Mouse (Mus musculus): Measurements from ENCODE around the gene Tmppe. TPM values are rescaled to one million over a fixed set of nuclear protein-coding genes. Genes with fewer than 3 reads are reported as not detected.

The Tmppe gene
- polyA plus RNA-seq, 1 experiment from 2014 or later: 7.0 TPM

DNA sequence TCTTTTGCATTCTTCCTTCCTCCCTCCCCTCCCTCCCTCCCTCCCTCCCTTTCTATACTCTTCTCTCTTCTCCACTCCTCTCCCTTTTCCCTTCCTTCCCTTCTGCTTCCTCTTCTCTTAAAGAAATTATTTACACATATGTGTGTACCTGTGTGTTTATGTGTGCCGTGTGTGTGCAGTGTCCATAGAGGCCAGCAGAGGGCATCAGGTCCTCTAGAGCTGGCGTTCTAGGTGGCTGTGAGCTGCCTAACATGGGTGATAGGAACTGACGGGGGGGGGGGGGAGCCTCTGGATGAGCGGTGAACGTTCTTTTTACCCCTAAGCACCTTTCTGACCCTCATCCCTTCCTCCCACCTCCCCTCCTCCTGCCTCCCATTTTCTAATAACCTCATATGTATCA, 10.4 kb downstream of the Tmppe start:
- DNase-seq (ENCODE audit: low spot score) (no peak), ATAC-seq (replicated peaks; ENCODE audit: low FRiP score, low read depth) (no peak)
- Histone ChIP-seq H3K27me3 (ENCODE audit: insufficient read depth, low read length) (no peaks in the 10 kb centered on the region), H3K9ac (ENCODE audit: low read depth, low read length) (no peak overlapping the region), H3K27ac (no peak overlapping the region), H3K4me1 (replicated peaks; ENCODE audit: insufficient read depth, low read length) (0 out of 2 replicates have a peak, but pooled peaks cover 3% of the 10 kb centered on the region), H3K4me2 (ENCODE audit: low read length) (no peak overlapping the region), H3K36me3 (ENCODE audit: insufficient read depth, low read length) (0 out of 2 replicates have a peak, but pooled peaks cover 6% of the 10 kb centered on the region), H3K4me3 (replicated peaks; ENCODE audit: low read depth, low read length) (no peak overlapping the region), H3K9me3 (replicated peaks; ENCODE audit: low read length) (no peaks in the 10 kb centered on the region)
- 96% methylated on average over 5 of the region's 5 CpGs for WGBS
- TF ChIP-seq CTCF (IDR thresholded peaks at IDR 0.05; ENCODE audit: low read depth): no peak; the same call in 1 of the 2 replicates

DNA sequence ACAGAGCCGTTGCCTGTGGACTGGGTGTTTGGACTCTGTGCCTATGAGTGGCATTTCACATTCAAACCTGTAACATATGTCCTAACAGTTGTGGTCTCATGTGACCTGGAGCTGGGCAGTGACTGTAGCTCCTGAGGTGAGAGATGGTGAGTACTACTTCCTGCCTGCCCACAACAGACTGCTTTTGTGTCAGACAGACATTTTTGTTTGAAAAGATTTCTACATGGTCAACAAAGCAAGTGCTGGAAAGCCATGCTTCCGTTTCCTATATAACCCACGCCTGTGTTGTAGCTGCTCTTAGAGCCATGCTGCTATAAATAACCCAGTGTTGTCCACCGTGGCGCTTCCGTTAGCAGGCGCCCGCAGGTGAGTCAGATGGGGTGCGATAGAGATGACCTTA, 11.5 kb downstream of the Tmppe start:
- Histone ChIP-seq H3K9ac (ENCODE audit: low read depth, low read length) (no peak overlapping the region), H3K4me2 (ENCODE audit: low read length) (no peak overlapping the region), H3K9me3 (replicated peaks; ENCODE audit: low read length) (no peaks in the 10 kb centered on the region), H3K27ac (no peak overlapping the region; the same call in 1 of the 2 replicates), H3K27me3 (ENCODE audit: insufficient read depth, low read length) (no peaks in the 10 kb centered on the region), H3K4me3 (replicated peaks; ENCODE audit: low read depth, low read length) (no peak overlapping the region), H3K4me1 (replicated peaks; ENCODE audit: insufficient read depth, low read length) (0 out of 2 replicates have a peak, but pooled peaks cover 3% of the 10 kb centered on the region), H3K36me3 (ENCODE audit: insufficient read depth, low read length) (0 out of 2 replicates have a peak, but pooled peaks cover 6% of the 10 kb centered on the region)
- 77% methylated on average over 9 of the region's 9 CpGs for WGBS
- TF ChIP-seq CTCF (IDR thresholded peaks at IDR 0.05; ENCODE audit: low read depth): no peak
- ATAC-seq (replicated peaks; ENCODE audit: low FRiP score, low read depth): no peak
- DNase-seq (ENCODE audit: low spot score): no peak

DNA sequence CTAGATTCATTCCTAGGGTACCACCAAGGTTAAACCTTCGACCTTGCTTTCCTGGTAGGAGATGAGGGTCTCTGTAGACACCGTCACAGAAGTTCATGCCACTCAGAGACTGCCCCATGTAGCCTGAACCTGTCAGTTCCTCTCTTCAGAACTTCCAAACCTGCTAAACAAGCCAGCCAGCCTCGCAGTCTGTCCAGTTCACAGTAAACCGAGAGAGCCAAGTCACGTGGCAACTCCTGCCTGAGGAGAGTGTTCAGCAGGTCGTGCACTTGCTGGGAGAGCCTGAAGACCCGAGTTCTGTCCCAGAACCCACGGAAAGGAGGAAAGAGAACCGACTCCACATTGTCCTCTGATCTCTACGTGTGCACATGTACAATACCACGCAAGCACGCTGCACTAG, 13.0 kb downstream of the Tmppe start:
- H3K4me3 ChIP-seq (replicated peaks; ENCODE audit: low read depth, low read length): no peak overlapping the region
- H3K27ac ChIP-seq: no peak overlapping the region

DNA sequence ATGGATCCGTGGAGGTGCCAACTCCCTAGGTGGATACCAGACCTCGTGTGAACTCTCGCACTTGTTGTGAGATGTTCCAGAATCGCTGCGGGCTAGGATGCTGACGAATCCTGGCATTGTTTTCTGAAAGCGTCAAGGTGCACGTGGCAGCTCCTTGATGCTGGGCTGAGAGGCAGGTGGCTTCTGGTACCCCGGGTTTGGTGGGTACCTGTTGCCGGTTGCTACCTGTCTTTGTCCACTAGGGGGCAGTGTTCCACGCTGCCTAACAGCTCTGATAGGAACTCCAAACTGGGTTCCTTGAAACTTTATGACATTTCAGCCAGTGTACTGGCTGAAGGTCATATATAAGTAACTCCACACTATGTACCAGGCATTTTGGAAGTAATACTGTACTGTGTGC, 14.8 kb downstream of the Tmppe start:
- Histone ChIP-seq H3K27ac (no peak overlapping the region), H3K9me3 (replicated peaks; ENCODE audit: low read length) (no peaks in the 10 kb centered on the region), H3K4me2 (ENCODE audit: low read length) (no peak overlapping the region), H3K4me3 (replicated peaks; ENCODE audit: low read depth, low read length) (no peak overlapping the region), H3K9ac (ENCODE audit: low read depth, low read length) (no peak overlapping the region), H3K27me3 (ENCODE audit: insufficient read depth, low read length) (no peaks in the 10 kb centered on the region), H3K36me3 (ENCODE audit: insufficient read depth, low read length) (peaks cover 5% of the 10 kb centered on the region; the same call in 1 of the 2 replicates), H3K4me1 (replicated peaks; ENCODE audit: insufficient read depth, low read length) (no peaks in the 10 kb centered on the region)
- TF ChIP-seq CTCF (IDR thresholded peaks at IDR 0.05; ENCODE audit: low read depth): peak; percentile 85
- 26% methylated on average over 11 of the region's 11 CpGs for WGBS
- ATAC-seq (replicated peaks; ENCODE audit: low FRiP score, low read depth) (no peak), DNase-seq (ENCODE audit: low spot score) (peak; percentile 79)

More for the DNA sequence above, 13.0 kb downstream of the Tmppe start:
- H3K4me1 ChIP-seq (replicated peaks; ENCODE audit: insufficient read depth, low read length): 0 out of 2 replicates have a peak, but pooled peaks cover 3% of the 10 kb centered on the region
- no peak for ATAC-seq (replicated peaks; ENCODE audit: low FRiP score, low read depth)
- no peak for DNase-seq (ENCODE audit: low spot score)
- H3K9me3 ChIP-seq (replicated peaks; ENCODE audit: low read length): no peaks in the 10 kb centered on the region
- WGBS: 80% methylated on average over 12 of the region's 12 CpGs
- no peaks in the 10 kb centered on the region for H3K27me3 ChIP-seq (ENCODE audit: insufficient read depth, low read length)
- 0 out of 2 replicates have a peak, but pooled peaks cover 3% of the 10 kb centered on the region for H3K36me3 ChIP-seq (ENCODE audit: insufficient read depth, low read length)
- H3K4me2 ChIP-seq (ENCODE audit: low read length): no peak overlapping the region
- TF ChIP-seq CTCF (IDR thresholded peaks at IDR 0.05; ENCODE audit: low read depth): no peak
- H3K9ac ChIP-seq (ENCODE audit: low read depth, low read length): no peak overlapping the region

DNA sequence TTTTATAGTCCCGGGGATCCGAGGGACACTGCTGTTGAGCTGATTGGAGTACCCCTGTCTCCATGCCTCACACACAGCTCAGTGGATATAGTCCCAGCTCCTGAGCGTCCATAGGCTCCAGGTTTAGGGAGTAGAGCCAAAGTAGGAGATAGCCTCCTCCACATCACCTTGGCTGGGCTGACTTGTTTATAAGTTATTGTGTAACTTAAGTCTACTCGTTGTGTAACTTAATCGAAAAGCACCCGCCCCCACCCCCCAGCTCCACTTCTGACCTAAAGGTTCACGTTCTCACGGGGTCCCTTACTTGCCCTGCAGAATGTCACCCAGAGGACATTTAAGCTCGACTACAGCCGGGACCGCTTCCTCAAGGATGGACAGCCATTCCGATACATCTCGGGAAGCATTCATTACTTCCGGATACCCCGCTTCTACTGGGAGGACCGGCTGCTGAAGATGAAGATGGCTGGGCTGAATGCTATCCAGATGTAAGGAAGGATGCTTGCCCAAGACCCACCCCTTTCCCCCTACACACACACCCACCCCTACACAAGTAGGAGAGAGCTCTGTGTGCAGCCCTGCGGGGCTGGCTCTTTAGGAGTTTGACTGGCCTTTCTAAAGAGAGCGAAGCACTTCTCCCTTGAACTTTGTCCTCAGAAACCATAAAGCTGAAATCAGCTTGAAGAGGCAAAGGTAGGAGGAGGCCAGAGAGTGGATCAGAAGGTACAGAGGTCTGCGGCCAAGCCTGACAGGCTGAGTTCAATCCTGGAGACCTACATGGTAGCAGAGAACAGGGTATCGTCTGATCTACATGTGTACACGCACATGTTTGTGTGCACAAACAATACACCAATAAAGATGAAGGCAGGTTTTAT, 16.0 kb downstream of the Tmppe start:
- peak overlapping the region; percentile 43; the same call in 1 of the 2 replicates for H3K27ac ChIP-seq
- WGBS: 65% methylated on average over 21 of the region's 21 CpGs

DNA sequence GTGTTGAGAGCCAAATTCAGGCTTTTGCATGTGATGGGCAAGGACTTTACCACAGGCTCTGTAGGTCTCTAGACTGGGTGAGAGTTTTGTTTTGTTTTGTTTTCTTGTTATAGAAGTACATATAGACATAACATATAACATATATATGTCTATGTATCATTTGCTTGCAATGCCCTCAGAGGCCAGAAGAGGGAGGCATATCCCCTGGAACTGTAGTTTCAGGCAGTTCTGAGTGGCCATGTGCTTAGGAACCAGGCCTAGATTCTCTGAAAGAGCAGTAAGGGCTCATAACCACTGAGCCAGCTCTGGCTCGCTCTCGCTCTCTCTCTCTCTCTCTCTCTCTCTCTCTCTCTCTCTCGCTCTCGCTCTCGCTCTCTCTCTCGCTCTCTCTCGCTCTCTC, 17.3 kb downstream of the Tmppe start:
- Histone ChIP-seq H3K27me3 (ENCODE audit: insufficient read depth, low read length) (no peaks in the 10 kb centered on the region), H3K27ac (no peak overlapping the region), H3K9ac (ENCODE audit: low read depth, low read length) (no peak overlapping the region), H3K36me3 (ENCODE audit: insufficient read depth, low read length) (peaks cover 5% of the 10 kb centered on the region; the same call in 1 of the 2 replicates), H3K4me3 (replicated peaks; ENCODE audit: low read depth, low read length) (no peak overlapping the region), H3K9me3 (replicated peaks; ENCODE audit: low read length) (no peaks in the 10 kb centered on the region), H3K4me2 (ENCODE audit: low read length) (no peak overlapping the region), H3K4me1 (replicated peaks; ENCODE audit: insufficient read depth, low read length) (no peaks in the 10 kb centered on the region)
- ATAC-seq (replicated peaks; ENCODE audit: low FRiP score, low read depth) (no peak), DNase-seq (ENCODE audit: low spot score) (peak; percentile 63)
- 95% methylated on average over 7 of the region's 7 CpGs for WGBS
- peak; percentile 72 for TF ChIP-seq CTCF (IDR thresholded peaks at IDR 0.05; ENCODE audit: low read depth)

More for the DNA sequence above, 16.0 kb downstream of the Tmppe start:
- peaks cover 5% of the 10 kb centered on the region; the same call in 1 of the 2 replicates for H3K36me3 ChIP-seq (ENCODE audit: insufficient read depth, low read length)
- DNase-seq (ENCODE audit: low spot score) (no peak), ATAC-seq (replicated peaks; ENCODE audit: low FRiP score, low read depth) (peak; percentile 35)
- H3K9ac ChIP-seq (ENCODE audit: low read depth, low read length): no peak overlapping the region
- no peaks in the 10 kb centered on the region for H3K4me1 ChIP-seq (replicated peaks; ENCODE audit: insufficient read depth, low read length)
- TF ChIP-seq CTCF (IDR thresholded peaks at IDR 0.05; ENCODE audit: low read depth): no peak
- H3K4me3 ChIP-seq (replicated peaks; ENCODE audit: low read depth, low read length): no peak overlapping the region
- H3K4me2 ChIP-seq (ENCODE audit: low read length): no peak overlapping the region
- no peaks in the 10 kb centered on the region for H3K27me3 ChIP-seq (ENCODE audit: insufficient read depth, low read length)
- no peaks in the 10 kb centered on the region for H3K9me3 ChIP-seq (replicated peaks; ENCODE audit: low read length)

All from kidney, postnatal 0 days (tissue).